Mouse (Mus musculus): ENCODE measurements at regions not wholly inside any gene's neighbourhood (a gene's known extent, or its start where the extent isn't known, plus 50 kb on each side); places are given as distances from the start of the nearest gene placed in this dataset.

DNA sequence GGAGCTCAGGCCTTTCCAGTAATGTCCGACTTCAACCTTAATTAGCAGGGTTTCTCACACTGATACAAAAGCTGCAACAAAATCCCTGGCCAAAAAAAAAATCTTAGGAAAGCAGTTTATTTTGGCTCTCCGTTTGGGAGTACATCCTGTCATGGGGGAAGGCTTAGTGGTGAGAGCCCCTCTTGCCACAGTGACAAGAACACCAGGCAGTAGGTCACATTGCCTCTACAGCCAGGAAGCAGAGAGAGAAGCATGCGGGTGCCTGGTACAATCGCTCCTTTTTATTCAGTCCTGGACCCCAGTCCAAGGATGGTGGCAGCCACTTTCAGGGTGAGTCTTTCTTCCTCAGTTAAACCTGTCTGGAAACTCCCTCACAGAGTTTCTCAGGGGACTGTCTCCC is 280.0 kb upstream of the Jmjd1c start:
- H3K4me3 ChIP-seq (replicated peaks; ENCODE audit: control insufficient read depth, low read depth, low read length), result no peak overlapping the region
- 73% methylated on average over 4 of the region's 4 CpGs for WGBS
- no peaks in the 10 kb centered on the region for H3K4me1 ChIP-seq (ENCODE audit: control insufficient read depth, insufficient read depth, low read length)
- H3K27ac ChIP-seq (ENCODE audit: control insufficient read depth, insufficient read depth, low read depth, low read length, poor library complexity), result no peak overlapping the region
- TF ChIP-seq POLR2A (IDR thresholded peaks at IDR 0.05; ENCODE audit: borderline replicate concordance, control insufficient read depth, low read depth, low read length) (no peak), CTCF (IDR thresholded peaks at IDR 0.05; ENCODE audit: control insufficient read depth, insufficient read depth, low read length) (no peak)

DNA sequence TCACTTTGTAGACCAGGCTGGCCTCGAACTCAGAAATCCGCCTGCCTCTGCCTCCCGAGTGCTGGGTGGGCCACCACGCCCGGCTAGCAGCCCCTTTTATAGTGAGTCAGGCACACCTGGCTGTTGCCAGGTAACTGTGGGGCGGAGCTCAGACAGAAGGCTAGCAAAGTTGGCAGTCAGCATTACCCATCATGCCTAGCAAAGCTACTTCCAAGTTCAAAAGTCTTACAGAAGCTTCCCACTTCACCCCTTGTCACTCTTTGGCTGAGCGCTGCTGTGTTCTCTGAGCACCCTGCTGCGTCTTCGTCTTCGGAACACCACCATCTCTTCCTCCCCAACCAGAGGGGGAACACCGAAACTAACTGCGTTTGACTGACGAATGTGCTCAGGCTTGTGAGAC is 279.1 kb upstream of the Jmjd1c start:
- no peak overlapping the region for H3K27ac ChIP-seq (ENCODE audit: control insufficient read depth, insufficient read depth, low read depth, low read length, poor library complexity)
- 75% methylated on average over 13 of the region's 13 CpGs for WGBS
- TF ChIP-seq POLR2A (IDR thresholded peaks at IDR 0.05; ENCODE audit: borderline replicate concordance, control insufficient read depth, low read depth, low read length), result no peak
- no peak for TF ChIP-seq CTCF (IDR thresholded peaks at IDR 0.05; ENCODE audit: control insufficient read depth, insufficient read depth, low read length)

DNA sequence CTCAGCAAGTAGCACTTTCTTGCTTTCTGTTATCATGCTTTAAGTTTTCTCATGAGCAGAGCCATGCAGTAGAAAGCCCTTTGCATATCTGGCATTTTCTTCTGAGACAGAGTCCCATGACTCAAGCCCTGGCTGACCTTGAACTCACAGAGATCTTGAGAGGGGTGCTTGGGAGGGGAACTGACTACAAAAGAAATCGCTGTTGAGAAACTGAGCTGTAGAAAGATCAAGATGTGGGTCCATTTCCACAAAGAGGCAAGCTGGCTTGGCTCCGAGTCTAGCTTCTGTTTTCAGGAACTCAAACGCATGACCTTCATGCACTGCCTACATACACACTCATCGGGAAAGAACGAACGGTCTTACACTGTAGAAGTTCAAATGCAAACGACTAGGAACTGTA is 278.0 kb upstream of the Jmjd1c start:
- WGBS, result 75% methylated on average over 7 of the region's 7 CpGs
- no peak for TF ChIP-seq CTCF (IDR thresholded peaks at IDR 0.05; ENCODE audit: control insufficient read depth, insufficient read depth, low read length)
- TF ChIP-seq POLR2A (IDR thresholded peaks at IDR 0.05; ENCODE audit: borderline replicate concordance, control insufficient read depth, low read depth, low read length), result no peak
- Histone ChIP-seq H3K27ac (ENCODE audit: control insufficient read depth, insufficient read depth, low read depth, low read length, poor library complexity) (no peak overlapping the region), H3K4me1 (ENCODE audit: control insufficient read depth, insufficient read depth, low read length) (no peaks in the 10 kb centered on the region), H3K4me3 (replicated peaks; ENCODE audit: control insufficient read depth, low read depth, low read length) (no peak overlapping the region)

More for the DNA sequence above, 279.1 kb upstream of the Jmjd1c start:
- Histone ChIP-seq H3K4me1 (ENCODE audit: control insufficient read depth, insufficient read depth, low read length) (no peaks in the 10 kb centered on the region), H3K4me3 (replicated peaks; ENCODE audit: control insufficient read depth, low read depth, low read length) (no peak overlapping the region)

DNA sequence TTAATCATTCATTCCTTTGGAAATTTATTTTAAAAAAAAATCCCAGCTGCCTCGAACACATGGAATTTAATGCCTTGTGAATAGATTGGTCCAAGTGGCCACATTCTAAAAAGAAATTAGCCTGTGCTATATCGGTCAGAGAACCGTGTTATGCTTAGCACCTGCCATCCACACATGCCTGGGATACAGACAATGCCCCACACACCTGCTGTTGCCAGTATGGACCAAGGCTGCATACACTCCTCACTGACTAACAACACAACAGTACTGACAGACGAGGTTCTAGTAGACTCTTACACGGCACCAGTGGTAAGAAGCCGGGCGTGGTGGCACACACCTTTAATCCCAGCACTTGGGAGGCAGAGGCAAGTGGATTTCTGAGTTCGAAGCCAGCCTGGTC is 276.4 kb upstream of the Jmjd1c start:
- WGBS, result 86% methylated on average over 8 of the region's 8 CpGs
- TF ChIP-seq POLR2A (IDR thresholded peaks at IDR 0.05; ENCODE audit: borderline replicate concordance, control insufficient read depth, low read depth, low read length) (no peak), CTCF (IDR thresholded peaks at IDR 0.05; ENCODE audit: control insufficient read depth, insufficient read depth, low read length) (no peak)
- H3K4me1 ChIP-seq (ENCODE audit: control insufficient read depth, insufficient read depth, low read length), result no peaks in the 10 kb centered on the region

DNA sequence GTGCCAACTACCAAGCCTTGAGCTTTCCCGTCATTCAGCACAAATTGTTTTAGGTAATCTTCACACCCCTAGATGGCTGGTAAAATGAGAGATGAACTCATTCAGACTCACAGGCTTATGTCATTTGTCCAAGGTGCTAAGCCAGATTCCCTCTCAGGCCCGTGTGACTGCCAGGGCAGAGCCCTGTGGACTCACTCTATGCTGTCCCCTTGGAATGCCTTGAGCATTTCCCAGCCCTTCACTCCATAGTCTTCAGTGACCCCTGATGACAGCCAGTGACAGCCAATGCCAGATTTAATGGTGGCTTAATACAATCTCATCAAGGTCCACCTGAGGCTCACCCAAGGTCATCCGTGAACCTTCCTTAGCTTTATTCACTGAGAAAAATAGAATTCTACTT is 270.2 kb upstream of the Jmjd1c start:
- H3K27ac ChIP-seq (ENCODE audit: control insufficient read depth, insufficient read depth, low read depth, low read length, poor library complexity), result no peak overlapping the region
- 73% methylated on average over 3 of the region's 3 CpGs for WGBS
- no peaks in the 10 kb centered on the region for H3K4me1 ChIP-seq (ENCODE audit: control insufficient read depth, insufficient read depth, low read length)
- TF ChIP-seq POLR2A (IDR thresholded peaks at IDR 0.05; ENCODE audit: borderline replicate concordance, control insufficient read depth, low read depth, low read length) (no peak), CTCF (IDR thresholded peaks at IDR 0.05; ENCODE audit: control insufficient read depth, insufficient read depth, low read length) (no peak)
- no peak overlapping the region for H3K4me3 ChIP-seq (replicated peaks; ENCODE audit: control insufficient read depth, low read depth, low read length)

More for the DNA sequence above, 276.4 kb upstream of the Jmjd1c start:
- Histone ChIP-seq H3K4me3 (replicated peaks; ENCODE audit: control insufficient read depth, low read depth, low read length) (no peak overlapping the region), H3K27ac (ENCODE audit: control insufficient read depth, insufficient read depth, low read depth, low read length, poor library complexity) (no peak overlapping the region)

DNA sequence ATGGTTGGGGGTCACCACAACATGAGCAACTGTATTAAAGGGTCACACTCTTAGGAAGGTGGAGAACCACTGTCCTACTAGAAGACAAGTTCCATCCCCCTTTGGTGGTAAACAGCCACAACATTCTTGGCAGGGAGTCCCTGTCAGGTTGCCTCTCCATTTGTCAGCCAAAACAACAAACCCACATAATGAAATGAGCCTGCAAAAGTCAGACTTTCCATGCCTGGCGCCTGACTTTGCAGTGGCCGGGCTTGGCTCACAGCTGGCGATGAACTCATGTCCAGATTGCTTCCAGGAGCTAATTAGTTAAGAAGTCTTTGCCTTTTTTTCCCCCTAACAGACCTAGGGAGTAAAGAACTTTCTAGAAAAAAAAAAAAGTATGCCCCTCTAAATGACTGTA is 269.6 kb upstream of the Jmjd1c start:
- WGBS, result 82% methylated on average over 3 of the region's 3 CpGs
- H3K4me1 ChIP-seq (ENCODE audit: control insufficient read depth, insufficient read depth, low read length), result no peaks in the 10 kb centered on the region
- TF ChIP-seq CTCF (IDR thresholded peaks at IDR 0.05; ENCODE audit: control insufficient read depth, insufficient read depth, low read length) (no peak), POLR2A (IDR thresholded peaks at IDR 0.05; ENCODE audit: borderline replicate concordance, control insufficient read depth, low read depth, low read length) (no peak)
- no peak overlapping the region for H3K4me3 ChIP-seq (replicated peaks; ENCODE audit: control insufficient read depth, low read depth, low read length)
- no peak overlapping the region for H3K27ac ChIP-seq (ENCODE audit: control insufficient read depth, insufficient read depth, low read depth, low read length, poor library complexity)

DNA sequence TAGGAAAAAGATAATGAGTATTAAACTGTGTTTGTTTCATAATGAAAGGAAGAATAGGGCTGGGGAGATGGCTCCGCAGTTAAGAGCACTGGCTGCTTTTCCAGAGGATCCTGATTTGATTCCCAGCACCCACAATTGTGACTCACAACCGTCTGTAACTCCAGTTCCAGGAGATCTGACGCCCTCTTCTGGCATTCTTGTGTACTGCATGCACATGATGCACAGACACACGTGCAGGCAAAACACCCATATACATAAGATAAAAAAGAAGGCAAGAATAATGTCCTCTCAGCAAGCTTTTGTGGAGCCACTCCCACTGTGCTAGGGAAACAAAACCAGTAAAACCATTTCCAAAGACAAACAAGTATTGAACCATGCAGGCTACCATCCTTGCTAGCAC is 261.0 kb upstream of the Jmjd1c start:
- WGBS, result 65% methylated on average over 4 of the region's 4 CpGs
- Histone ChIP-seq H3K4me3 (replicated peaks; ENCODE audit: control insufficient read depth, low read depth, low read length) (no peak overlapping the region), H3K4me1 (ENCODE audit: control insufficient read depth, insufficient read depth, low read length) (no peaks in the 10 kb centered on the region), H3K27ac (ENCODE audit: control insufficient read depth, insufficient read depth, low read depth, low read length, poor library complexity) (no peak overlapping the region)
- TF ChIP-seq POLR2A (IDR thresholded peaks at IDR 0.05; ENCODE audit: borderline replicate concordance, control insufficient read depth, low read depth, low read length) (no peak), CTCF (IDR thresholded peaks at IDR 0.05; ENCODE audit: control insufficient read depth, insufficient read depth, low read length) (no peak)

DNA sequence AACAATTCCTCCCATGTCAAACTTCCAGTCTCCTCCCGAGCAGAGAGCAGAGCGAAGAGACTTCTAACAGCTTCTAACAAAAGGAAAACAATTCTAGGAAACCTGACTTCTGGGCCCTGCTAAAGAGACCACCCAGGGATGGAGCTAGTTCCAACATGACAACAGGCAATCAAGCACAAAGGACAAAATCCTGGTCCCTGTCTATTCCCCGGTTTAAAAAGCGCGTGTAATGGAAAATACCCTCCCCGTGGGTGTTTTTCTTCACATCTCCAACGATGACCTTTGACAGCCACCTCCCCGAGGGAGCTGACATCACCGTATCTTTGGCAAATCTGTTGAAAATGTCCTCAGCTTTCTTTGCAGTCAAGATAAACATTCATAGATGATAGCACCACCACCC is 256.9 kb upstream of the Jmjd1c start:
- WGBS, result 71% methylated on average over 9 of the region's 9 CpGs
- Histone ChIP-seq H3K27ac (ENCODE audit: control insufficient read depth, insufficient read depth, low read depth, low read length, poor library complexity) (no peak overlapping the region), H3K4me3 (replicated peaks; ENCODE audit: control insufficient read depth, low read depth, low read length) (no peak overlapping the region), H3K4me1 (ENCODE audit: control insufficient read depth, insufficient read depth, low read length) (no peaks in the 10 kb centered on the region)
- TF ChIP-seq POLR2A (IDR thresholded peaks at IDR 0.05; ENCODE audit: borderline replicate concordance, control insufficient read depth, low read depth, low read length), result no peak
- TF ChIP-seq CTCF (IDR thresholded peaks at IDR 0.05; ENCODE audit: control insufficient read depth, insufficient read depth, low read length), result no peak

DNA sequence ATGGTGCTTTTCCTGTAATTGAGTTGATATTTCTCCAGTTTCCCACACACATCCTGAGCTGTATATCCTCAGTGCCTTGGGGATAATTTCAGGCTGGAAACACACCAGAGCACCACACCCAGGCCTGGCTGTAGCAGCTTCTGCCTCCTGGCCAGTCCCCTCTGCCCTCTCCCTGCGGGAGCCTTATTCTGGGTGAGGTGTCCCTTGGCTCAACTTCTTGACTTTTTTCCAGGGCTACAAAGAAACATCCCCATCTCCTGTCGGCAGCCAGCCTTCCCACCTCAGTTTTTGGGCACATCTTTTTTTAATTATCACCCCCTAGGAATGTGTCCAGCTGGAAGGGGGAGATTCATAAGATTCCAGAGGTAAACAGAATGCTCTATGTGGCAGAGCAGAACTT is 252.7 kb upstream of the Jmjd1c start:
- Histone ChIP-seq H3K4me1 (ENCODE audit: control insufficient read depth, insufficient read depth, low read length) (peaks cover 2% of the 10 kb centered on the region; the same call in 1 of the 2 replicates), H3K27ac (ENCODE audit: control insufficient read depth, insufficient read depth, low read depth, low read length, poor library complexity) (no peak overlapping the region), H3K4me3 (replicated peaks; ENCODE audit: control insufficient read depth, low read depth, low read length) (no peak overlapping the region)
- WGBS, result 88% methylated on average over 2 of the region's 2 CpGs
- TF ChIP-seq POLR2A (IDR thresholded peaks at IDR 0.05; ENCODE audit: borderline replicate concordance, control insufficient read depth, low read depth, low read length) (no peak), CTCF (IDR thresholded peaks at IDR 0.05; ENCODE audit: control insufficient read depth, insufficient read depth, low read length) (no peak)

Measured in bone marrow, adult 2 months (tissue).